Mouse (Mus musculus) midbrain, embryonic 14.5 days (tissue): ENCODE data around the gene A030014E15Rik. TPM values are rescaled to one million over a fixed set of nuclear protein-coding genes. Genes with fewer than 3 reads are reported as not detected.
"Not testable (repeated sequence)": the region's sequence is repeated elsewhere in the genome, so short reads cannot be mapped to it uniquely, and the experiment has no call there.

Experiments used
- ATAC-seq: fragments of 200-750 bp; cut with Nextera tagmentation; 2 replicates; pipeline ENCODE4 v1.8.0; 2017; ENCODE audit warnings: moderate number of reproducible peaks, moderate library complexity; ENCODE audit not compliant: low FRiP score, low TSS enrichment
- DNase-seq: peaks from one replicate; pipeline ENCODE4 v3.0.0-alpha.2; 2015
- H3K27ac ChIP-seq: fragments of 300-500 bp; sonication (generic); replicated peaks from 2 replicates; pipeline ENCODE4 v1.5.1; 2014; ENCODE audit warnings: mild to moderate bottlenecking, low read depth, low read length, moderate library complexity
- H3K27me3 ChIP-seq: fragments of 300-500 bp; sonication (generic); 2 replicates; pipeline ENCODE4 v1.6.1; 2014; ENCODE audit warnings: low read length, control low read depth, mixed read lengths; ENCODE audit not compliant: control insufficient read depth, insufficient read depth
- H3K36me3 ChIP-seq: fragments of 300-500 bp; sonication (generic); 2 replicates; pipeline ENCODE4 v1.6.1; 2014; ENCODE audit warnings: low read length, control low read depth; ENCODE audit not compliant: control insufficient read depth, insufficient read depth
- H3K4me1 ChIP-seq: fragments of 300-500 bp; sonication (generic); 2 replicates; pipeline ENCODE4 v1.6.1; 2014; ENCODE audit warnings: mild to moderate bottlenecking, antibody characterized with exemption, low read length, control low read depth; ENCODE audit not compliant: control insufficient read depth, insufficient read depth
- H3K4me2 ChIP-seq: fragments of 300-500 bp; sonication (generic); 2 replicates; pipeline ENCODE4 v1.6.1; 2014; ENCODE audit warnings: mild to moderate bottlenecking, low read length, moderate library complexity
- H3K4me3 ChIP-seq: fragments of 300-500 bp; sonication (generic); replicated peaks from 2 replicates; pipeline ENCODE4 v1.5.1; 2014; ENCODE audit warnings: low read depth, low read length
- H3K9ac ChIP-seq: fragments of 300-500 bp; sonication (generic); replicated peaks from 2 replicates; pipeline ENCODE4 v1.6.1; 2014; ENCODE audit warnings: mild to moderate bottlenecking, low read length, moderate library complexity
- H3K9me3 ChIP-seq: fragments of 300-500 bp; sonication (generic); 2 replicates; pipeline ENCODE4 v1.6.1; 2016; ENCODE audit warnings: low read length, control low read depth, mixed read lengths; ENCODE audit not compliant: control insufficient read depth
- WGBS: fragments of 180-500 bp; shearing (Covaris S2); extraction: QIAGEN DNeasy Blood & Tissue Kit; methylation state at CpG from one replicate; pipeline ENCODE4 v1.1.7; 2014; 5-methylcytosine and 5-hydroxymethylcytosine counted together
- polyA plus RNA-seq: library from polyadenylated mRNA; unstranded; fragments of >200 nt; fragmentation: Nextera tagmentation; extraction: Ambion mirVana; gene quantifications from 2 replicates; pipeline ENCODE4 v1.2.1, GENCODE M21; 2014

A030014E15Rik gene
- polyA plus RNA-seq, 1 experiment from 2014 or later = not detected

DNA sequence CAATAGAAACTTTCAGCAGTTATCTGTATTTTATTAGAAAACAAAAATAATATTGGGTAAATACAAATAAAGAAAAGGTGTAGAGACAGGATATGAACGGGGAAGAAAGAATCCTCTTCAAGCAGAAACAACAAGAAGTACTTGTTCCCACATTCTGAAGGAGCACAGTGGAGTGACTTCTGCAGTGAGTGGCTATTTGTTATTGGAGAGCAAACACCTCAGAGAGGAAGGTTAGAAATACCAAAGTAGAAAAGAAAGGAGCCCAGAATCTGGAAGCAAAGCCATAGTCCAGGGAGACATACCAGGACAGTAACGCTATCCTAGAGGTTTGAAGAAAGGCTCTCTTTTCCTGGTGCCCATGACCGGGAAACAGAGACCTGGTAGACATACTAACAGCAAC, 5.8 kb downstream of the A030014E15Rik start:
- not testable (repeated sequence) for DNase-seq, H3K4me1 ChIP-seq, ATAC-seq, H3K27ac ChIP-seq, H3K4me2 ChIP-seq, H3K9me3 ChIP-seq, H3K9ac ChIP-seq, H3K27me3 ChIP-seq, H3K4me3 ChIP-seq, H3K36me3 ChIP-seq
- 92% methylated on average over 3 of the region's 3 CpGs for WGBS

DNA sequence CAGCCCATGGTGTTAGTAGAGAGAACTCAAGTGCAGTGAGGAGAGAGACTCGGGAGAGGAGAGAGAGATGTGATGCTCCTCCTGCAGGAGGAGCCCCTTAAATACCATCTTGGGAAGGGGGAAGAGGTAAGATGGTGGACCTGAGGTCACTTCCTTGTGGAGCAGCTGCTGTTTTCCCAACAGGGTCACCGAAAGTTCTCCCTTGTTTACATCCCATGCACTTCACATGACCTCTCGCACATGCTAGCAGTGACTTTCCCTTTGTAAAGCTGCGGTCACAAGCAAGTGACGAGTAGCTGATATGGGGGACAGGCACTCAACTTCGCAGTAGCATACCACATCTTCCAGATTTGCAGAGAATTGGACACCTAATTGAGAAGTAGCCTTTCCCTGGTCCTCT, 6.6 kb downstream of the A030014E15Rik start, which contains the start of gene Gm6217:
Gene Gm6217, minus strand, starts transcription at position 74 of the 400 bp plus-strand sequence.
- H3K9ac ChIP-seq, DNase-seq, H3K36me3 ChIP-seq, H3K27me3 ChIP-seq, H3K9me3 ChIP-seq, ATAC-seq, H3K4me1 ChIP-seq, H3K27ac ChIP-seq, H3K4me2 ChIP-seq, H3K4me3 ChIP-seq: not testable (repeated sequence)
- no CpG with 5 or more reads among the region's 6 CpGs for WGBS

DNA sequence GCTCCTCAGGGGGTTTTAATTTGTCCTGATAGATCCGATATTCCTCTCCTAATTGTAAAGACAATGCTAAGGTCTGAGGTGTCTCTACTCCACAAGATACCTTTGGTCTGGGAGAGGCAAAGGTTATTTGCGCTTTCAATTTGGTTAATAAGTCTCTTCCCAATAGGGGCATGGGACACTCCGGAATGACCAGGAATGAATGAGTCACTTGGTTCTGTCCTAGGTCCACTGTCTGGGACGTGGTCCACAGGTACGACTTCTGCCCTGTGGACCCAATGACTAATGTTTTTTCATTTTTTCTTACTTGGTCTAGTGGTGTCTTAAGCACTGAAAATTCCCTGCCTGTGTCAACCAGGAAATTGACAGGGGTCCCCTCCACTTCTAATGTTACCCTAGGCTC, 13.9 kb downstream of the A030014E15Rik start:
- Histone ChIP-seq H3K27me3 (no peaks in the 10 kb centered on the region), H3K4me1 (no peaks in the 10 kb centered on the region), H3K9me3 (no peaks in the 10 kb centered on the region), H3K36me3 (no peaks in the 10 kb centered on the region), H3K4me2 (no peak overlapping the region), H3K27ac (no peak overlapping the region), H3K4me3 (no peak overlapping the region), H3K9ac (no peak overlapping the region)
- DNase-seq (no peak), ATAC-seq (no peak)
- WGBS = 96% methylated on average over 5 of the region's 5 CpGs

DNA sequence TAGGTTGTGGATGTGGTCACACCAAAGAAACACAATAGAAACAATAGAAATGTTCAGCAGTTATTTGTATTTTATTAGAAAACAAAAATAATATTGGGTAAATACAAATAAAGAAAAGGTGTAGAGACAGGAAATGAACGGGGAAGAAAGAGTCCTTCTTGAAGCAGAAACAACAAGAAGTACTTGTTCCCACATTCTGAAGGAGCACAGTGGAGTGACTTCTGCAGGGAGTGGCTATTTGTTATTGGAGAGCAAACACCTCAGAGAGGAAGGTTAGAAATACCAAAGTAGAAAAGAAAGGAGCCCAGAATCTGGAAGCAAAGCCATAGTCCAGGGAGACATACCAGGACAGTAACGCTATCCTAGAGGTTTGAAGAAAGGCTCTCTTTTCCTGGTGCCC, 17.8 kb downstream of the A030014E15Rik start:
- not testable (repeated sequence) for ATAC-seq, H3K4me2 ChIP-seq, H3K4me1 ChIP-seq, H3K4me3 ChIP-seq, H3K9ac ChIP-seq, H3K27me3 ChIP-seq, H3K9me3 ChIP-seq, H3K36me3 ChIP-seq, H3K27ac ChIP-seq, DNase-seq
- 98% methylated on average over 2 of the region's 2 CpGs for WGBS

DNA sequence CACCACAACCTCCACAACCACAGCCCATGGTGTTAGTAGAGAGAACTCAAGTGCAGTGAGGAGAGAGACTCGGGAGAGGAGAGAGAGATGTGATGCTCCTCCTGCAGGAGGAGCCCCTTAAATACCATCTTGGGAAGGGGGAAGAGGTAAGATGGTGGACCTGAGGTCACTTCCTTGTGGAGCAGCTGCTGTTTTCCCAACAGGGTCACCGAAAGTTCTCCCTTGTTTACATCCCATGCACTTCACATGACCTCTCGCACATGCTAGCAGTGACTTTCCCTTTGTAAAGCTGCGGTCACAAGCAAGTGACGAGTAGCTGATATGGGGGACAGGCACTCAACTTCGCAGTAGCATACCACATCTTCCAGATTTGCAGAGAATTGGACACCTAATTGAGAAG, 18.6 kb downstream of the A030014E15Rik start, which contains the start of gene A030003K21Rik:
Gene A030003K21Rik, minus strand, starts transcription at position 94 of the 400 bp plus-strand sequence.
- H3K4me2 ChIP-seq, H3K27me3 ChIP-seq, DNase-seq, H3K4me3 ChIP-seq, H3K36me3 ChIP-seq, H3K4me1 ChIP-seq, H3K27ac ChIP-seq, H3K9me3 ChIP-seq, ATAC-seq, H3K9ac ChIP-seq: not testable (repeated sequence)
- no CpG with 5 or more reads among the region's 6 CpGs for WGBS

DNA sequence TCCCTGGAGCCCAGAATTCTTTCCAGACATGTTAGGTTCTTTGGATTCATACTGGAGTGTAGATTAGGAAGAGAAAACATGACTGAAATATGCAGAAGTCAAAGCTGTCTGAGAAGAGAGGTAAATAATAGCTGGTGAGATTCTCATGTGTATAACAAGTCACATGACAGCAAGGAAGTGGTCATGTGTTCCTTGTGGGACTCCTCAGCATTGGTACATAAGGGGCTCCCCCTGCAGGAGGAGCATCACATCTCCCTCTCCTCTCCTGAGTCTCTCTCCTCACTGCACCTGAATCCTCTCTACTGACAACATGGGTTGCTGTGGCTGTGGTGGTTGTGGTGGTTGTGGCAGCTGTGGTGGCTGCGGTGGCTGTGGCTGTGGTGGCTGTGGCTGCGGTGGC, 21.3 kb downstream of the A030014E15Rik start:
- not testable (repeated sequence) for H3K4me3 ChIP-seq, H3K4me1 ChIP-seq
- WGBS = 96% methylated on average over 2 of the region's 2 CpGs

DNA sequence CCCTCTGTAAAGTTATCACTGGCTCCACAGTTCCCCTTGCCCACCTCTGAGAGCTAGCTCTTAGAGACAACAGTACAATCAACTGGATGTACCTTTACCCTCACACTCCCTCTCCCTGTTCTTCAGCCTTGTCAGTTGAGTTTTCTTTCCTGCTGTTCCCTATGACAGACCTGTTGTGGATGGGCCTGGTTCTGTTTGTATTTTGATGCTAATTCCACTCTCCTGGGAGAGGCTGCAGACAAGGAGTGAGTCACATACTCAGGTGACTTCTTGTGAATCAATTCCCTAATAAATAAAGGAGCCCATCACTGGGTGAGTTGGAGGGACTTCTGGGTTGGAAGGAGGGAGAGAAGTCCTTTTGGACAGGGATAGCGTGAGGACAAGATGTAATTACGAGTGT, 23.9 kb downstream of the A030014E15Rik start:
- Histone ChIP-seq H3K9me3 (no peaks in the 10 kb centered on the region), H3K36me3 (no peaks in the 10 kb centered on the region), H3K9ac (no peak overlapping the region), H3K4me3 (no peak overlapping the region), H3K27me3 (no peaks in the 10 kb centered on the region), H3K4me2 (no peak overlapping the region), H3K4me1 (no peaks in the 10 kb centered on the region), H3K27ac (no peak overlapping the region)
- ATAC-seq = no peak
- no peak for DNase-seq
- WGBS = 90% methylated on average over 2 of the region's 2 CpGs

More for the DNA sequence above, 21.3 kb downstream of the A030014E15Rik start:
- H3K36me3 ChIP-seq, DNase-seq, H3K27ac ChIP-seq, H3K9me3 ChIP-seq, H3K9ac ChIP-seq, H3K27me3 ChIP-seq, H3K4me2 ChIP-seq, ATAC-seq: not testable (repeated sequence)

DNA sequence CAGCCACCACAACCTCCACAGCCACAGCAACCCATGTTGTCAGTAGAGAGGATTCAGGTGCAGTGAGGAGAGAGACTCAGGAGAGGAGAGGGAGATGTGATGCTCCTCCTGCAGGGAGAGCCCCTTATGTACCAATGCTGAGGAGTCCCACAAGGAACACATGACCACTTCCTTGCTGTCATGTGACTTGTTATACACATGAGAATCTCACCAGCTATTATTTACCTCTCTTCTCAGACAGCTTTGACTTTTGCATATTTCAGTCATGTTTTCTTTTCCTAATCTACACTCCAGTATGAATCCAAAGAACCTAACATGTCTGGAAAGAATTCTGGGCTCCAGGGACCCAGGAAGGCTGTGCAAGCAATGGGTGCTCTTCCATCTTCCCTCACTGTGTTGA, 31.2 kb downstream of the A030014E15Rik start, which contains the start of gene Gm7544:
Gene Gm7544, minus strand, starts transcription at position 101 of the 400 bp plus-strand sequence.
- not testable (repeated sequence) for H3K27ac ChIP-seq, H3K4me2 ChIP-seq, H3K9ac ChIP-seq, H3K27me3 ChIP-seq, H3K9me3 ChIP-seq, ATAC-seq, DNase-seq, H3K4me3 ChIP-seq, H3K4me1 ChIP-seq, H3K36me3 ChIP-seq

DNA sequence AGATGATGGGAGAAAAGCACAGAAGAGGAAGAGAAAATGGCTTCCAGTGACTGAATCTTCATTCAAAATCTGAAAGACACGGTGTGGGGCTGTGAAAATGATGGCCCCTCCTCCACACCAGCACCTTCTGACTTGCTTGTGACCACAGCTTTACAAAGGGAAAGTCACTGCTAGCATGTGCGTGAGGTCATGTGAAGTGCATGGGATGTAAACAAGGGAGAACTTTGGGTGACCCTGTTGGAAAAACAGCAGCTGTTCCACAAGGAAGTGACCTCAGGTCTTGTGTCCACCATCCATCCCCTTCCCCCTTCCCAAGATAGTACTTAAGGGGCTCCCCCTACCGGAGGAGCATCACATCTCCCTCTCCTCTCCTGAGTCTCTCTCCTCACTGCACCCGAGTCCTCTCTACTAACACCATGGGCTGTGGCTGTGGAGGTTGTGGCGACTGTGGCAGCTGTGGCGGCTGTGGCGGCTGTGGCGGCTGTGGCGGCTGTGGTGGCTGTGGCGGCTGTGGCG, 35.2 kb downstream of the A030014E15Rik start, which contains the start of gene Gm47955:
Gene Gm47955, plus strand, starts transcription at position 417 of the 516 bp plus-strand sequence.
- Histone ChIP-seq H3K27me3 (no peaks in the 10 kb centered on the region), H3K27ac (no peak within 1 kb of the TSS), H3K9ac (no peak within 1 kb of the TSS), H3K4me3 (no peak within 1 kb of the TSS), H3K4me2 (no peak within 1 kb of the TSS), H3K4me1 (no peaks in the 10 kb centered on the region), H3K9me3 (no peaks in the 10 kb centered on the region), H3K36me3 (no peaks in the 10 kb centered on the region)
- ATAC-seq = no peak
- DNase-seq = no peak
- WGBS = 97% methylated on average over 11 of the region's 11 CpGs
